Mouse (Mus musculus): ENCODE results near the gene Cep295nl. TPM values are rescaled to one million over a fixed set of nuclear protein-coding genes. Genes with fewer than 3 reads are reported as not detected.

The Cep295nl gene
- polyA plus RNA-seq, 1 experiment = 0.48 TPM

DNA sequence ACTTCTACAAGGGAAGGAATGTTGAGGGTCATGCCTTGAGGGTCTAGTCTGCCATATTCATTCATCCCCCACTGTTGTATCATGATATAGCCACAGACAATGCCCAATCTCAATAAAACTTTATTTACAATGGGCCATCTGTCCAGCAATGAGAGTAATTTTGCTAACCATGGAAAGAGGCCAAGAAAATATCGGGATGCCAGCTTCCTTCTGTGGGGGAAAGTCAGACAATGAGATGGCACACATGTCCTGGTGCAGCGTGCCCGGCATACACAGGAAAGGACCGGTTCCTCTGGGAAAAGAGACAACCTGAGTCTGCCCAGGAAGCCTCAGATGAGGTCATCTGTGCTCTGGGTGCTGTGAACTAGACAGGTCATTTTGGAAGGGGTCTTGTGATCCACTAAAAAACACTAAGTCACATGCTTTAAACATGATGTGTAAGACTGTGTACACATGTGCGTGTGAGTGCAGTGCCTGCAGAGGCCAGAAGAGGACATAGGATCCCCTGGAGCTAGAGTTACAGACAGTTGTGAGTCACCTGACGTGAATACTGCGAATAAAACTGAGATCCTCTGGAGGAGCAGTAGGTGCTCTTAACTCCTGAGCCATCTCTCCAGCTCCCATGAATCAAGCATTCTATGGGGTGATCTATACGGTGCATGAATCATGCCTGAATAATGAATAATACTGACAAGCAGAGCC is 4.2 kb upstream of the Cep295nl start:
- Histone ChIP-seq H3K4me1 (ENCODE audit: control insufficient read depth, insufficient read depth, low read length) (peaks cover 17% of the 10 kb centered on the region), H3K4me3 (ENCODE audit: insufficient read depth, low read length) (no peak overlapping the region), H3K27ac (ENCODE audit: insufficient read depth, low read length) (no peak overlapping the region)
- TF ChIP-seq CTCF (IDR thresholded peaks at IDR 0.05; ENCODE audit: extremely low read depth, insufficient read depth, low read length) (no peak), POLR2A (IDR thresholded peaks at IDR 0.05; ENCODE audit: extremely low read depth, insufficient read depth, low read length) (no peak)

DNA sequence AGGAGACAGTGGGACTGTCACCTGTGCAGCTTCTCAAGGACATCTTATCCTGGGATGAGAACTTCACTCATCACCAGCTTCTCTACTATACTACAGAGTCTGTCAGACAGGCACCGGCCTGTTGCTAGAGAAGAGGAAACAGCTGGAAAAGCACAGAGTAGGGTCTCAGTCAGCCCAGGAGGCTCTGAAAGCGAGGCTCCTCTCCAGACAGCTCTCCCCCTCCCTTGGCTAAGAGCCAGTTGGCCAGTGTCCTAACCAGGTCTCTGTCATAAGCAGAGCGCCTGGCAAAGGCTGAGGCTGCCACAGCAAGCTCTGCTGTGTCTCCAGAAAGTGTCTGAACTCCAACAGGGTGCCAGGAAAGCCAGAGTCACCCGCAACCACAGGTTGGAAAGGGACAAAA is 3.4 kb upstream of the Cep295nl start:
- no peak overlapping the region for H3K4me3 ChIP-seq (ENCODE audit: insufficient read depth, low read length)
- H3K27ac ChIP-seq (ENCODE audit: insufficient read depth, low read length) = no peak overlapping the region
- TF ChIP-seq CTCF (IDR thresholded peaks at IDR 0.05; ENCODE audit: extremely low read depth, insufficient read depth, low read length) (no peak), POLR2A (IDR thresholded peaks at IDR 0.05; ENCODE audit: extremely low read depth, insufficient read depth, low read length) (no peak)
- H3K4me1 ChIP-seq (ENCODE audit: control insufficient read depth, insufficient read depth, low read length) = peaks cover 17% of the 10 kb centered on the region

DNA sequence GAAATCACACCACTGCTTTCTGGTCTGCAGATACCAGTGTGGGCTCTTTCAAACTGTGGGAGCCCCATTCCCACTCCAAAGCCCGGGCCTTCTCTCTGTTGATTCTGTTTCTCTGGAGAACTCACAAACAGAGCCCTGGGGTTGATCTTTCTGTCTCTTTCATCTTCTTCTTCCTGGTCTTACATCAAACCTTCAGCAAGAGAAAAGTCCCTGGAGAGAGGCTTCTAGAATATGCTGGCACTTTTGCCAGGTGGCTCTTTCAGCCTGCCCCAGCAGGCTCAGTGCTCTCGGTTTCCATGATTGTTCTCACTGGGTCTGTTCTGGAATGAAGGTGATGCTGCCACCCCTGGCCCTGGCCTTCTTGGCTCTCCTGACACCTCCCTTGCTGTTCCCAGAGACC is 1.3 kb upstream of the Cep295nl start:
- no peak for TF ChIP-seq CTCF (IDR thresholded peaks at IDR 0.05; ENCODE audit: extremely low read depth, insufficient read depth, low read length)
- TF ChIP-seq POLR2A (IDR thresholded peaks at IDR 0.05; ENCODE audit: extremely low read depth, insufficient read depth, low read length) = no peak
- Histone ChIP-seq H3K27ac (ENCODE audit: insufficient read depth, low read length) (no peak overlapping the region), H3K4me3 (ENCODE audit: insufficient read depth, low read length) (no peak overlapping the region), H3K4me1 (ENCODE audit: control insufficient read depth, insufficient read depth, low read length) (peaks cover 17% of the 10 kb centered on the region)

DNA sequence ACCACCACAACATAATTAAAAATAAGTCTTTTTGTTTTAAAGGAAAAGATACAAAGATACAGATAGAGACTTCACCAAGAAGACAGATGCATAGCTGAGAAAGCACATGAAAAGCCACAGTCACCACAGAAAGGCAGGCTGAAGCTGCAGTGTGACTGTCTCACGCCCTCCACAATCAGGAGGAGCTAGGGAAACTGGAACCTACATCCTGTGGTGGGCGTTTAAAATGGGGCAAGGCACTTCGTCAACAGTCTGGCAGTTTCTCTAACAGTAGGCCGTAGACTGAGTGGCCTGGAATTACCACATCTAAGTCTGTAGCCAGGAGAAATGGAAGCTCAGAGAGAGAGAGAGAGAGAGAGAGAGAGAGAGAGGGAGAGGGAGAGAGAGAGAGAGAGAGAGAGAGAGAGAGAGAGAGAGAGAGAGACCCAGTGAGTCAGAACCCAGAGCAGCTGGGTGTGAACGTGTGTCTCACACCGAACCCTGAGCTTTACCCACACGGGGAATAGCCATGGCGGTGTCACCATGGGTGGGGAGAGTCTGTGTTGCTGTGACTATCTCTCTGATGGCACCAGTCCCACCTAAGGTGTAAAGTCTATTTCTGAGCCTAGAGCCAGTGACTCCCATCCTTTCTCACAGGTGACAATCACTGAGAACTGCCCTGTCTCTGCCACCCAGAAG is 4.7 kb downstream of the Cep295nl start:
- no peak overlapping the region for H3K4me3 ChIP-seq (ENCODE audit: insufficient read depth, low read length)
- H3K4me1 ChIP-seq (ENCODE audit: control insufficient read depth, insufficient read depth, low read length) = peaks cover 10% of the 10 kb centered on the region
- H3K27ac ChIP-seq (ENCODE audit: insufficient read depth, low read length) = no peak overlapping the region
- no peak for TF ChIP-seq CTCF (IDR thresholded peaks at IDR 0.05; ENCODE audit: extremely low read depth, insufficient read depth, low read length)
- no peak for TF ChIP-seq POLR2A (IDR thresholded peaks at IDR 0.05; ENCODE audit: extremely low read depth, insufficient read depth, low read length)

DNA sequence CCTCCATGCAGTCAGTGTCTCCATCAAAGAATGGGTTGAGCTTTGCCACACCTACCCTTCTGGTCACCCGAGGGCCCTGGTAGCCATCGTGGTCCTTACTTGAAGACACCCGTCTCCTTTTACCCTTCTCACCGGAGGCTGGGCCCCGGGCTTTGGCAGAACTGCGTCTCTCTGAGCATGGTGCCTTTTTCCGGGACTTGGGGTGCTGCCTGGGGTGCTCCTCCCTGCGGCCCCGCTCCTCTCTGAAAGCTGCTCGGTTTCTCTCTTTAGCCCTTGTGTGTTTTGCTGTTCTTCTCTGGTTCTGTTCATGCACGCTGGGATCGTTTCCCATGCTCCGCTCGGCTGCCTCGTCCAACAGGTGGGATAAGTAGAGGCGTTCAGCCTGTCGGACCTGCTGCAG is 8.9 kb downstream of the Cep295nl start:
- H3K27ac ChIP-seq (ENCODE audit: insufficient read depth, low read length) = no peak overlapping the region
- peaks cover 17% of the 10 kb centered on the region for H3K4me1 ChIP-seq (ENCODE audit: control insufficient read depth, insufficient read depth, low read length)
- H3K4me3 ChIP-seq (ENCODE audit: insufficient read depth, low read length) = no peak overlapping the region
- TF ChIP-seq CTCF (IDR thresholded peaks at IDR 0.05; ENCODE audit: extremely low read depth, insufficient read depth, low read length) (no peak), POLR2A (IDR thresholded peaks at IDR 0.05; ENCODE audit: extremely low read depth, insufficient read depth, low read length) (no peak)

DNA sequence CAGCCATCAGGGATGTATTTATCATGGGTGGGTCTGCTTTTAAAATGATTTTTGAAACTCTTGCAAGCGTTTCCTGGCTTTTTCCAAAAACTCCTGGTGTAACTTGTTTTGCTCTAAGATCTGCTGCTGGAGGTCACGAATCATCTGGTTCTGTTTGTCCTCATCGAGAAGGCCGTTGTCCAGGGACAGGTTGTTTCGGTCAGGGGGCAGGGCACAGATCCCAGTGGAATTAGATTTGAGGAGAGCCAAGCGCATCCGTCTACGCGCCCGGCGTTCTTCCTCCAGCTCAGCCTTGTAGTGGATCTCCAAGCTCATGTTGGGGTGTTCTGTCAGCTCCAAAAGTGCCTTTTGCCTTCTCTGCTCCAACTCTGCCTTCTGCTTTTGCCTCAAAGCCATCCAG is 9.9 kb downstream of the Cep295nl start:
- no peak for TF ChIP-seq CTCF (IDR thresholded peaks at IDR 0.05; ENCODE audit: extremely low read depth, insufficient read depth, low read length)
- TF ChIP-seq POLR2A (IDR thresholded peaks at IDR 0.05; ENCODE audit: extremely low read depth, insufficient read depth, low read length) = no peak
- no peak overlapping the region for H3K27ac ChIP-seq (ENCODE audit: insufficient read depth, low read length)
- peaks cover 20% of the 10 kb centered on the region for H3K4me1 ChIP-seq (ENCODE audit: control insufficient read depth, insufficient read depth, low read length)
- H3K4me3 ChIP-seq (ENCODE audit: insufficient read depth, low read length) = no peak overlapping the region

DNA sequence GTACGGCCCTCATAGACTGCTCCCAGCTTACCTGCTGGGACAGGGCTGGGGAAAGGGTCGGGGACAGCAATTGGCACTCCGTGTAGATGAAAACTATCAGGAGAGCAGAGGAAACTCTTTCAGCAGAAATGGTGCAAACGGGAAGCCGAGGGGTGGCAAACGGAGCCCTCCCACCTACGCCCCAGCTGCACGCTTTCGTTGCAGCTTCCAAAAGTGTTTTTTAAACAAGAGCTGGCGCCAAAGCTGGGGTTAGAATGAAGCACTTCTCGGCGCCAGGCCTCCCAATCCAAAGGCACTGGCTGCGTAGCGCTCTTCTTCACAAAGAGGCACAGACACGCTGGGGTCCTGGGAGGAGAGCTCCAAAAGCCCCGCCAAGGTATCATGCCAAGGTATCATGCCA is 11.5 kb downstream of the Cep295nl start:
- Histone ChIP-seq H3K27ac (ENCODE audit: insufficient read depth, low read length) (no peak overlapping the region), H3K4me3 (ENCODE audit: insufficient read depth, low read length) (no peak overlapping the region), H3K4me1 (ENCODE audit: control insufficient read depth, insufficient read depth, low read length) (peaks cover 24% of the 10 kb centered on the region)
- TF ChIP-seq POLR2A (IDR thresholded peaks at IDR 0.05; ENCODE audit: extremely low read depth, insufficient read depth, low read length) = no peak
- no peak for TF ChIP-seq CTCF (IDR thresholded peaks at IDR 0.05; ENCODE audit: extremely low read depth, insufficient read depth, low read length)

DNA sequence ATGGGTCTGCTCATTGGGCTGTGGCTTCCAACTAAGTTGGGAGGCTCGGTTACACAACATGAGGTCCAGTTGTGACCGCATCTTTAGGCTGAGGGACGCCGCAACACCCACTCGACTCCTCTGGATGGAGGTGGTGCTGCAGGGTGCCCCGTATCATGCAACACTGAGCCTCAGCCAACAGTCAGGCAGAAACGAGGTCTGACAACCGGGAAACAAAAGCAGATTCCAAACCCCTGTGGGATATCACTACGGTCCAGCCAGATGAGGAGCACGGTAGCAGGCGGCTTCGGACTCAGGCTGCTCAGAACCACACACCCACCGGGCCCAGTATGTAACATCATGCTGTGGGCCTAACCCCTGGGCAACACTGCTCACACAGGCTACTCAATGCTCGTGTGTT is 11.9 kb downstream of the Cep295nl start:
- TF ChIP-seq CTCF (IDR thresholded peaks at IDR 0.05; ENCODE audit: extremely low read depth, insufficient read depth, low read length) (no peak), POLR2A (IDR thresholded peaks at IDR 0.05; ENCODE audit: extremely low read depth, insufficient read depth, low read length) (no peak)
- Histone ChIP-seq H3K4me1 (ENCODE audit: control insufficient read depth, insufficient read depth, low read length) (peaks cover 24% of the 10 kb centered on the region), H3K27ac (ENCODE audit: insufficient read depth, low read length) (no peak overlapping the region), H3K4me3 (ENCODE audit: insufficient read depth, low read length) (no peak overlapping the region)

DNA sequence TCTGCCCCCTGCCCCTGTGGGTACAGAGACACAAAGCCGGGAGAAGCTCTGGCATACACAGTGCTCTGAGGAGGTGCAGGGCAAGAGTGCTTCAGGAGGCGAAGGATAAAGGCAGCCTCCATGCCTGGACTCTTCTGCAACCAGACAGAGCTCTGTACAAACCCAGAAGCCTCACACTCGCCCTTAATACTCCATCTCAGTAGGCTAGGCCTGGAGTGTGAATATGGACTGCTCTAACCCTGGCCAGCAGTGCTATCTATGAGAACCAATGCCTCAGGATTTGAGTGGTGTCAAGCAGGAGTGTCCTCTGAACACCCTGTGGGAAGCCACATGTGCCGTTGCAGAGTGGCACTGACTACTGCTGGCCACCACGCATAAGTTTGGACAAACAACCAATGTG is 13.4 kb downstream of the Cep295nl start:
- no peak for TF ChIP-seq POLR2A (IDR thresholded peaks at IDR 0.05; ENCODE audit: extremely low read depth, insufficient read depth, low read length)
- TF ChIP-seq CTCF (IDR thresholded peaks at IDR 0.05; ENCODE audit: extremely low read depth, insufficient read depth, low read length) = no peak
- Histone ChIP-seq H3K4me1 (ENCODE audit: control insufficient read depth, insufficient read depth, low read length) (peaks cover 23% of the 10 kb centered on the region), H3K4me3 (ENCODE audit: insufficient read depth, low read length) (no peak overlapping the region), H3K27ac (ENCODE audit: insufficient read depth, low read length) (no peak overlapping the region)

DNA sequence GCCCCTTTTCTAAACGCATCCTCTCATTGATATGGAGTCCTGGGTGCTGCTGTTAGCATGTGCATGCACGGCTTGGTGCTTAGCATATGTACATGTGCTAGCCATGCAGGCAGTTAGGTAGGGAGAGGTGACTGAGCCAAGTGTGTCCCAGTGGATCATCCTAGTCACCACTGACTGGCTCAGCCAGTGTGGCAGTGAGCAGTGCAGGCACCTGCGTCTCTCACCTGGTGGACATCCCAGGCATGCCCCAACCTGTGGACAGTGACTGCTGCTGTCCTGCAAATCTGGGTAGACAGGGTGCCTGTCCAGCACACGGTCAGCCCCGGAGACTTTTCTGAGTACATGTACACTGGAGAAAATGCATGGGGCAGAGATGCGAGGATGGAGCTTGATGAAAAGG is 13.8 kb downstream of the Cep295nl start:
- Histone ChIP-seq H3K4me1 (ENCODE audit: control insufficient read depth, insufficient read depth, low read length) (peaks cover 23% of the 10 kb centered on the region), H3K27ac (ENCODE audit: insufficient read depth, low read length) (no peak overlapping the region), H3K4me3 (ENCODE audit: insufficient read depth, low read length) (no peak overlapping the region)
- TF ChIP-seq POLR2A (IDR thresholded peaks at IDR 0.05; ENCODE audit: extremely low read depth, insufficient read depth, low read length) (no peak), CTCF (IDR thresholded peaks at IDR 0.05; ENCODE audit: extremely low read depth, insufficient read depth, low read length) (no peak)
